24 mouse cellular contexts compared by ENCODE assay signal in genomic region chr17:44745378-44745777, GRCm38 (mm10). TPM values are rescaled to one million over a fixed set of nuclear protein-coding genes. Genes with fewer than 3 reads are reported as not detected.
DNase-seq lines count a peak whose midpoint lies in the region; ATAC-seq lines count a peak whose summit lies in the region.
"Had no signal": no experiment of that assay in that cellular context is flagged by ENCODE, and none has a peak within 500 bp of the region (broad histone marks: within the 10 kb centered on the region; RNA-seq: fewer than 3 reads in every experiment).

No protein-coding gene starts in this region.

- peak; percentile 49 for DNase-seq in heart, adult 11 months
- DNase-seq in heart, adult 8-10 months (ENCODE audit: low spot score): no peak
- DNase-seq in adrenal gland, postnatal 4 days (ENCODE audit: low spot score in 2 of 2): no peak
- no peak for DNase-seq in testis, postnatal 14 days (ENCODE audit: low spot score)
- DNase-seq: adrenal gland, adult 2 months; adrenal gland, postnatal 36 days; cerebellum, adult 11 months; cerebellum, adult 8-10 months; cerebellum, postnatal 14 days; embryo, embryonic 11 days; gastrocnemius, postnatal 36 days; heart, adult 18-20 months; heart, postnatal 14 days had no signal

- H3K27ac ChIP-seq in forebrain, embryonic 16.5 days (ENCODE audit: low read length): no peak overlapping the region
- H3K27ac ChIP-seq: embryonic facial prominence, embryonic 12.5 days; forebrain, embryonic 13.5 days; heart, embryonic 15.5 days; hindbrain, embryonic 13.5 days; hindbrain, postnatal 0 days had no signal

- no peak overlapping the region for H3K4me2 ChIP-seq in forebrain, embryonic 16.5 days (ENCODE audit: low read length)
- H3K4me2 ChIP-seq: embryonic facial prominence, embryonic 12.5 days; forebrain, embryonic 13.5 days; heart, embryonic 11.5 days; heart, embryonic 15.5 days; hindbrain, embryonic 13.5 days had no signal

- no peak overlapping the region for H3K4me3 ChIP-seq in forebrain, embryonic 16.5 days (replicated peaks; ENCODE audit: low read length)
- H3K4me3 ChIP-seq: embryonic facial prominence, embryonic 12.5 days; forebrain, embryonic 13.5 days; heart, embryonic 15.5 days; hindbrain, embryonic 13.5 days had no signal

- peak; percentile 76; the same call in 1 of the 2 replicates for ATAC-seq in erythroid progenitor cell, adult 5-6 weeks (replicated peaks; ENCODE audit: low FRiP score, poor library complexity, severe bottlenecking)
- ATAC-seq in megakaryocyte progenitor cell, adult 5-6 weeks (replicated peaks; ENCODE audit: poor library complexity): peak; percentile 44; the same call in 1 of the 2 replicates
- ATAC-seq in forebrain, embryonic 16.5 days: no peak
- ATAC-seq: forebrain, embryonic 13.5 days; hindbrain, postnatal 0 days; intestine, embryonic 16.5 days had no signal

- 86% methylated on average over 8 of the region's 8 CpGs for WGBS in forebrain, embryonic 16.5 days

- H3K4me1 ChIP-seq in forebrain, embryonic 16.5 days (replicated peaks; ENCODE audit: control insufficient read depth, insufficient read depth, low read length): no peaks in the 10 kb centered on the region
- H3K4me1 ChIP-seq: embryonic facial prominence, embryonic 12.5 days; forebrain, embryonic 13.5 days; heart, embryonic 15.5 days; hindbrain, embryonic 13.5 days had no signal

- no peak overlapping the region for H3K9ac ChIP-seq in forebrain, embryonic 16.5 days (replicated peaks; ENCODE audit: low read depth, low read length)
- H3K9ac ChIP-seq: embryonic facial prominence, embryonic 12.5 days; forebrain, embryonic 13.5 days; heart, embryonic 15.5 days; hindbrain, embryonic 13.5 days had no signal

- H3K36me3 ChIP-seq in forebrain, embryonic 16.5 days (ENCODE audit: control insufficient read depth, insufficient read depth): no peaks in the 10 kb centered on the region
- H3K36me3 ChIP-seq: embryonic facial prominence, embryonic 12.5 days; G1E; heart, embryonic 15.5 days; hindbrain, embryonic 13.5 days had no signal

- H3K9me3 ChIP-seq in forebrain, embryonic 16.5 days (ENCODE audit: control insufficient read depth, low read length): no peaks in the 10 kb centered on the region
- H3K9me3 ChIP-seq: embryonic facial prominence, embryonic 12.5 days; forebrain, embryonic 13.5 days; G1E; heart, embryonic 15.5 days; hindbrain, embryonic 13.5 days had no signal

- H3K27me3 ChIP-seq in forebrain, embryonic 16.5 days (replicated peaks; ENCODE audit: control insufficient read depth, insufficient read depth, low read length): peaks cover 8% of the 10 kb centered on the region

RNA-seq across cellular contexts. Expression of gene Supt3, which starts 31.6 kb away (rescaled TPM):
- 10 to 100 TPM; 15.4 to 18.3 (median 17.4) TPM for total RNA-seq in heart, adult 8-10 months (2022)
- 17.7 and 20.5 TPM in 2 replicates for total RNA-seq in erythroid progenitor cell, adult 5-6 weeks (2015; ENCODE audit: low replicate concordance)
- total RNA-seq in erythroid progenitor cell, adult 5-6 weeks (2017; ENCODE audit: low replicate concordance): 9.8 and 19.4 TPM in 2 replicates
- total RNA-seq in megakaryocyte progenitor cell, adult 5-6 weeks (2015): 26.2 and 37.9 TPM in 2 replicates
- total RNA-seq in megakaryocyte progenitor cell, adult 5-6 weeks (2017): 13.6 and 16.2 TPM in 2 replicates
- 10 to 100 TPM; 23.5 to 25.9 TPM for total RNA-seq in adrenal gland, postnatal 4 days (2021)
- 20.4 and 20.5 TPM in 2 replicates for polyA plus RNA-seq in forebrain, embryonic 16.5 days (2015; fragmentation: Nextera tagmentation; extraction: Ambion mirVana)
